Mouse (Mus musculus) MEL (cell line): ENCODE data around the gene Dtx4. TPM values are rescaled to one million over a fixed set of nuclear protein-coding genes. Genes with fewer than 3 reads are reported as not detected.

Experiments
- DNase-seq: peaks from one replicate; pipeline ENCODE4 v3.0.0; 2011; ENCODE audit warnings: low read depth, low spot score
- H3K27ac ChIP-seq: 2 replicates; pipeline ENCODE4 v1.5.1; 2012; ENCODE audit warnings: low read depth, mild to moderate bottlenecking, control low read depth, low read length, moderate library complexity; ENCODE audit not compliant: control insufficient read depth
- H3K27me3 ChIP-seq, 2 experiments: fragments of 150-350 bp in 1 of 2; sonication (generic) in 1 of 2; 2 replicates each; pipeline ENCODE4 v1.6.1; 2012; ENCODE audit warnings: low read length in 2 of 2, mild to moderate bottlenecking in 2 of 2, improper control_type of control experiment in 1 of 2, moderate library complexity in 1 of 2; ENCODE audit not compliant: insufficient read depth in 2 of 2, control insufficient read depth in 1 of 2
- H3K36me3 ChIP-seq, 2 experiments: 2 replicates each; pipeline ENCODE4 v1.6.1; 2012 to 2014; ENCODE audit warnings: low read length in 2 of 2, improper control_type of control experiment in 1 of 2, inconsistent platforms in 1 of 2, mild to moderate bottlenecking in 1 of 2; ENCODE audit not compliant: insufficient read depth in 2 of 2, control insufficient read depth in 1 of 2
- H3K4me1 ChIP-seq, 2 experiments: fragments of 150-350 bp in 1 of 2; sonication (generic) in 1 of 2; 2 replicates each; pipeline ENCODE4 v1.6.1; 2012; ENCODE audit warnings: low read length in 2 of 2, improper control_type of control experiment in 1 of 2, mild to moderate bottlenecking in 1 of 2; ENCODE audit not compliant: insufficient read depth in 2 of 2, control insufficient read depth in 1 of 2
- H3K4me3 ChIP-seq, 2 experiments: fragments of 150-350 bp in 1 of 2; sonication (generic) in 1 of 2; 2 replicates each; pipeline ENCODE4 v1.5.1; 2012; ENCODE audit warnings: low read depth in 2 of 2, low read length in 2 of 2, mild to moderate bottlenecking in 2 of 2, moderate library complexity in 2 of 2, control low read depth in 1 of 2, improper control_type of control experiment in 1 of 2; ENCODE audit not compliant: control insufficient read depth in 1 of 2, insufficient read depth in 1 of 2
- H3K79me2 ChIP-seq: 2 replicates; pipeline ENCODE4 v1.6.1; 2012; ENCODE audit warnings: mild to moderate bottlenecking, low read length, moderate library complexity; ENCODE audit not compliant: control insufficient read depth, poor library complexity, insufficient read depth
- H3K9ac ChIP-seq: 2 replicates; pipeline ENCODE4 v1.6.1; 2012; ENCODE audit warnings: low read depth, mild to moderate bottlenecking, control low read depth, low read length, moderate library complexity; ENCODE audit not compliant: control insufficient read depth, poor library complexity, severe bottlenecking
- H3K9me3 ChIP-seq: fragments of 150-350 bp; sonication (generic); replicated peaks from 2 replicates; pipeline ENCODE4 v1.6.1; 2012; ENCODE audit warnings: mild to moderate bottlenecking, low read length, improper control_type of control experiment, moderate library complexity; ENCODE audit not compliant: insufficient read depth
- BHLHE40 ChIP-seq: IDR thresholded peaks from 2 replicates; pipeline ENCODE4 v1.6.1; 2012; ENCODE audit warnings: low read depth, mild to moderate bottlenecking, inconsistent platforms, low read length, improper control_type of control experiment, borderline replicate concordance
- CHD1 ChIP-seq: IDR thresholded peaks from 2 replicates; pipeline ENCODE4 v1.6.1; 2012; ENCODE audit warnings: low read depth, mild to moderate bottlenecking, inconsistent platforms, low read length, improper control_type of control experiment
- CHD2 ChIP-seq: IDR thresholded peaks from 2 replicates; pipeline ENCODE4 v1.6.1; 2011; ENCODE audit warnings: low read length, improper control_type of control experiment
- EP300 ChIP-seq, 2 experiments: IDR thresholded peaks; 2 replicates each; pipeline ENCODE4 v1.6.1; 2011; ENCODE audit warnings: improper control_type of control experiment in 2 of 2, low read length in 2 of 2, low read depth in 1 of 2, mild to moderate bottlenecking in 1 of 2
- ETS1 ChIP-seq: IDR thresholded peaks from 2 replicates; pipeline ENCODE4 v1.6.1; 2012; ENCODE audit warnings: low read depth, mild to moderate bottlenecking, inconsistent platforms, low read length, improper control_type of control experiment, moderate library complexity
- GABPA ChIP-seq: IDR thresholded peaks from 2 replicates; pipeline ENCODE4 v1.6.1; 2012; ENCODE audit warnings: low read depth, mild to moderate bottlenecking, inconsistent platforms, low read length, improper control_type of control experiment, moderate library complexity
- HCFC1 ChIP-seq: IDR thresholded peaks from 2 replicates; pipeline ENCODE4 v1.6.1; 2012; ENCODE audit warnings: low read depth, mild to moderate bottlenecking, inconsistent platforms, low read length, improper control_type of control experiment, moderate library complexity
- JUND ChIP-seq: IDR thresholded peaks from 2 replicates; pipeline ENCODE4 v1.6.1; 2011; ENCODE audit warnings: low read depth, mild to moderate bottlenecking, improper control_type of control experiment, low read length
- KAT2A ChIP-seq: conservative IDR thresholded peaks from 2 replicates; pipeline ENCODE4 v1.6.1; 2012; ENCODE audit warnings: low read depth, low read length, improper control_type of control experiment, inconsistent platforms
- MEF2A ChIP-seq: IDR thresholded peaks from 2 replicates; pipeline ENCODE4 v1.6.1; 2014; ENCODE audit warnings: low read depth, mild to moderate bottlenecking, inconsistent platforms, low read length, improper control_type of control experiment; ENCODE audit not compliant: poor library complexity, insufficient replicate concordance, severe bottlenecking; ENCODE audit errors: extremely low read depth
- MXI1 ChIP-seq: IDR thresholded peaks from 2 replicates; pipeline ENCODE4 v1.6.1; 2011; ENCODE audit warnings: mild to moderate bottlenecking, low read depth, low read length, improper control_type of control experiment
- MYC ChIP-seq: IDR thresholded peaks from 2 replicates; pipeline ENCODE4 v1.6.1; 2011; ENCODE audit warnings: low read depth, mild to moderate bottlenecking, low read length, improper control_type of control experiment, moderate library complexity
- NELFE ChIP-seq: IDR thresholded peaks from 2 replicates; pipeline ENCODE4 v1.6.1; 2011; ENCODE audit warnings: low read depth, low read length, improper control_type of control experiment
- TBP ChIP-seq: IDR thresholded peaks from 2 replicates; pipeline ENCODE4 v1.8.0; 2011; ENCODE audit warnings: low read depth, low read length, improper control_type of control experiment
- TCF12 ChIP-seq: IDR thresholded peaks from 2 replicates; pipeline ENCODE4 v1.6.1; 2014; ENCODE audit warnings: low read depth, mild to moderate bottlenecking, inconsistent platforms, low read length, improper control_type of control experiment, moderate library complexity
- USF1 ChIP-seq: IDR thresholded peaks from 2 replicates; pipeline ENCODE4 v1.6.1; 2014; ENCODE audit warnings: low read depth, mild to moderate bottlenecking, inconsistent platforms, low read length, improper control_type of control experiment, moderate library complexity
- USF2 ChIP-seq, 2 experiments: IDR thresholded peaks; 2 replicates each; pipeline ENCODE4 v1.6.1; 2011 to 2012; ENCODE audit warnings: improper control_type of control experiment in 2 of 2, low read length in 2 of 2, borderline replicate concordance in 1 of 2, inconsistent platforms in 1 of 2, low read depth in 1 of 2, mild to moderate bottlenecking in 1 of 2; ENCODE audit not compliant: insufficient read depth in 1 of 2
- ZC3H11A ChIP-seq: IDR thresholded peaks from 2 replicates; pipeline ENCODE4 v1.6.1; 2012; ENCODE audit warnings: low read depth, mild to moderate bottlenecking, inconsistent platforms, low read length, improper control_type of control experiment
- ZMIZ1 ChIP-seq: IDR thresholded peaks from 2 replicates; pipeline ENCODE4 v1.6.1; 2012; ENCODE audit warnings: low read depth, mild to moderate bottlenecking, inconsistent platforms, low read length, improper control_type of control experiment, moderate library complexity
- ZNF384 ChIP-seq: IDR thresholded peaks from 2 replicates; pipeline ENCODE4 v1.6.1; 2012; ENCODE audit warnings: low read depth, mild to moderate bottlenecking, inconsistent platforms, low read length, improper control_type of control experiment
- polyA plus RNA-seq, 2 experiments: library from polyadenylated mRNA; stranded (reverse) in 1 of 2; unstranded in 1 of 2; fragments of >175 nt in 1 of 2; fragments of >200 nt in 1 of 2; gene quantifications; 2 replicates each; pipeline versions ENCODE4 v1.2.1 to v1.2.4; 2012; ENCODE audit warnings: low replicate concordance in 2 of 2, low read depth in 1 of 2; ENCODE audit not compliant: insufficient read length in 2 of 2, insufficient read depth in 1 of 2, missing spikeins in 1 of 2
- total RNA-seq: library from RNA; depleted of rRNA; stranded (reverse); fragments of 300-350 nt; gene quantifications from 2 replicates; pipeline ENCODE4 v1.2.3, GENCODE M21; 2012

Dtx4 gene
- total and polyA plus RNA-seq, 3 experiments = 2.2 to 8.8 TPM; not detected in 1

GRCm38 (mm10) chr19:12498321-12498720 lies 2.9 kb downstream of the Dtx4 start:
- Histone ChIP-seq H3K4me1 (peaks cover 3 to 9% of the 10 kb centered on the region in 2 experiments; a peak in 3 of 4 replicates), H3K27ac (no peak overlapping the region)
- TF ChIP-seq EP300 (IDR thresholded peaks at IDR 0.05; ENCODE audit: low read depth in 1 of 2, low read length in 2 of 2) = no peak
- no peak for TF ChIP-seq ZNF384
- no peak for TF ChIP-seq ZC3H11A
- TF ChIP-seq TBP = no peak
- TF ChIP-seq USF2 (IDR thresholded peaks at IDR 0.05; ENCODE audit: borderline replicate concordance in 1 of 2, insufficient read depth in 1 of 2, low read depth in 1 of 2, low read length in 2 of 2) = no peak
- TF ChIP-seq USF1 = no peak
- TF ChIP-seq JUND = no peak
- TF ChIP-seq ZMIZ1 = no peak
- no peak for TF ChIP-seq BHLHE40
- no peak for TF ChIP-seq NELFE
- TF ChIP-seq MYC = no peak
- no peak for TF ChIP-seq CHD1
- TF ChIP-seq HCFC1 = no peak
- no peak for TF ChIP-seq GABPA
- no peak for TF ChIP-seq MEF2A
- no peak for TF ChIP-seq ETS1
- no peak for TF ChIP-seq CHD2
- no peak for TF ChIP-seq MXI1

GRCm38 (mm10) chr19:12497909-12498308 lies 3.3 kb downstream of the Dtx4 start:
- Histone ChIP-seq H3K4me1 (peaks cover 3 to 9% of the 10 kb centered on the region in 2 experiments; a peak in 3 of 4 replicates), H3K9ac (no peak overlapping the region), H3K27ac (no peak overlapping the region), H3K27me3 (no peaks in the 10 kb centered on the region), H3K36me3 (peaks cover 0 to 4% of the 10 kb centered on the region in 2 experiments; a peak in 3 of 4 replicates), H3K9me3 (no peaks in the 10 kb centered on the region), H3K4me3 (no peak overlapping the region), H3K79me2 (peaks cover 4% of the 10 kb centered on the region; the same call in 1 of the 2 replicates)
- TF ChIP-seq ZNF384 (no peak), KAT2A (no peak), CHD2 (no peak), TCF12 (no peak), MXI1 (no peak), ZMIZ1 (no peak)
- no peak for DNase-seq

More at GRCm38 (mm10) chr19:12498321-12498720, 2.9 kb downstream of the Dtx4 start:
- Histone ChIP-seq H3K27me3 (no peaks in the 10 kb centered on the region), H3K9ac (no peak overlapping the region), H3K36me3 (peaks cover 0 to 4% of the 10 kb centered on the region in 2 experiments; a peak in 3 of 4 replicates), H3K79me2 (peaks cover 4% of the 10 kb centered on the region; the same call in 1 of the 2 replicates), H3K9me3 (no peaks in the 10 kb centered on the region), H3K4me3 (no peak overlapping the region)
- no peak for DNase-seq
